In the genomic region with DNA sequence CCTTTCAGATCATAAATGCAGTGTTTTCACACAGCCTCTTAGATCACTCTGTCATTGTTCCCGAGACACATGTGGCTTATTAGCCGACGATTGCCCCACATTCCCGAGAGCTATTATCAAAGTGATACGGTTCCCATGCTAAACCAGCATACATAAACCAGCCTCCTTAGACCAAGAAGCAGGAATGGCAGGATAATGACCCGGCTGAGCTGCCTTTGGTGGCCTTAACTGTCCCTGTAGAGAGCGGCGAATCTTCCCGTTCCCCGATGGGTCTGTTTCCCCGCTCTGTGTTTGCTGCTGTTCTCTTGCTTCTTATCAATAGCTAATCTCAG, we compare ENCODE assay signal across 17 mouse cellular contexts.
DNase-seq lines count a peak whose midpoint lies in the region; ATAC-seq and TF ChIP-seq lines count a peak whose summit lies in the region.
"Had no signal": no experiment of that assay in that cellular context is flagged by ENCODE, and none has a peak within 500 bp of the region (broad histone marks: within the 10 kb centered on the region; RNA-seq: fewer than 3 reads in every experiment).

No protein-coding gene starts in this region.

- H3K4me3 ChIP-seq in layer of hippocampus, adult 2 months, result no peak overlapping the region
- no peak overlapping the region for H3K4me3 ChIP-seq in midbrain, postnatal 0 days (ENCODE audit: low read depth, low read length)
- H3K4me3 ChIP-seq: erythroblast, embryonic 14.5 days; limb, embryonic 10.5 days; liver, embryonic 12.5 days; lung, embryonic 15.5 days; myocyte had no signal

- no peaks in the 10 kb centered on the region for H3K27me3 ChIP-seq in midbrain, postnatal 0 days (ENCODE audit: insufficient read depth, low read length)
- H3K27me3 ChIP-seq: CH12.LX; liver, embryonic 12.5 days; lung, embryonic 15.5 days had no signal

- 0 out of 2 replicates have a peak, but pooled peaks cover 2% of the 10 kb centered on the region for H3K4me1 ChIP-seq in midbrain, postnatal 0 days (ENCODE audit: insufficient read depth, low read length)
- H3K4me1 ChIP-seq: lung, embryonic 15.5 days had no signal

- no peak for ATAC-seq in midbrain, postnatal 0 days (ENCODE audit: low FRiP score)
- ATAC-seq: liver, embryonic 12.5 days had no signal

- H3K9ac ChIP-seq in midbrain, postnatal 0 days (replicated peaks; ENCODE audit: low read length, poor library complexity, severe bottlenecking), result no peak overlapping the region
- H3K9ac ChIP-seq: liver, embryonic 12.5 days; lung, embryonic 15.5 days had no signal

- peak overlapping the region; percentile 88 for H3K27ac ChIP-seq in layer of hippocampus, adult 2 months
- H3K27ac ChIP-seq in midbrain, postnatal 0 days (ENCODE audit: low read depth, low read length), result no peak overlapping the region
- H3K27ac ChIP-seq: limb, embryonic 10.5 days; liver, embryonic 12.5 days; lung, embryonic 15.5 days had no signal

- no peak for TF ChIP-seq CTCF in layer of hippocampus, adult 2 months (conservative IDR thresholded peaks at IDR 0.05)
- TF ChIP-seq CTCF in midbrain, postnatal 0 days (IDR thresholded peaks at IDR 0.05), result no peak

- no peaks in the 10 kb centered on the region for H3K9me3 ChIP-seq in midbrain, postnatal 0 days (ENCODE audit: low read length)
- H3K9me3 ChIP-seq: limb, embryonic 10.5 days; liver, embryonic 12.5 days; lung, embryonic 15.5 days had no signal

- peak; percentile 49 for DNase-seq in embryo, embryonic 10 days (ENCODE audit: low spot score)
- no peak for DNase-seq in embryo, embryonic 10.5 days (ENCODE audit: low spot score)
- no peak for DNase-seq in layer of hippocampus, adult 2 months (ENCODE audit: low spot score in 2 of 2)
- no peak for DNase-seq in layer of hippocampus, postnatal 14 days (ENCODE audit: low spot score in 2 of 2)
- DNase-seq in midbrain, postnatal 0 days (ENCODE audit: low spot score), result no peak
- no peak for DNase-seq in spleen, postnatal 36 days (ENCODE audit: low spot score in 2 of 2)
- DNase-seq in right cerebral cortex, postnatal 4 days, result no peak
- DNase-seq in frontal cortex, postnatal 14 days (ENCODE audit: low spot score in 2 of 2), result no peak
- DNase-seq: adrenal gland, postnatal 14 days; kidney, postnatal 10 days; thymus, postnatal 4 days had no signal

- WGBS in midbrain, postnatal 0 days, result 27% methylated on average over 11 of the region's 11 CpGs

- no peaks in the 10 kb centered on the region for H3K36me3 ChIP-seq in midbrain, postnatal 0 days (ENCODE audit: insufficient read depth, low read length)
- H3K36me3 ChIP-seq: limb, embryonic 10.5 days; liver, embryonic 12.5 days; lung, embryonic 15.5 days had no signal

- 0 out of 2 replicates have a peak overlapping the region, but pooled peaks have one; percentile 15 for H3K4me2 ChIP-seq in midbrain, postnatal 0 days (ENCODE audit: low read depth, low read length, poor library complexity, severe bottlenecking)
- H3K4me2 ChIP-seq: liver, embryonic 12.5 days; lung, embryonic 15.5 days had no signal
